Mouse (Mus musculus) cortical plate, adult 2 months (tissue): ENCODE measurements around the gene Ptprn2.

Experiments
- CTCF ChIP-seq: fragments of 200-500 bp; IDR thresholded peaks from 2 replicates; pipeline ENCODE4 v1.5.1; 2011; ENCODE audit warnings: mild to moderate bottlenecking, control low read depth, low read length; ENCODE audit not compliant: insufficient read depth; ENCODE audit errors: extremely low read depth
- POLR2A ChIP-seq: fragments of 200-500 bp; IDR thresholded peaks from 2 replicates; pipeline ENCODE4 v1.6.1; 2011; ENCODE audit warnings: mild to moderate bottlenecking, low read length, control low read depth; ENCODE audit not compliant: insufficient read depth; ENCODE audit errors: extremely low read depth

DNA sequence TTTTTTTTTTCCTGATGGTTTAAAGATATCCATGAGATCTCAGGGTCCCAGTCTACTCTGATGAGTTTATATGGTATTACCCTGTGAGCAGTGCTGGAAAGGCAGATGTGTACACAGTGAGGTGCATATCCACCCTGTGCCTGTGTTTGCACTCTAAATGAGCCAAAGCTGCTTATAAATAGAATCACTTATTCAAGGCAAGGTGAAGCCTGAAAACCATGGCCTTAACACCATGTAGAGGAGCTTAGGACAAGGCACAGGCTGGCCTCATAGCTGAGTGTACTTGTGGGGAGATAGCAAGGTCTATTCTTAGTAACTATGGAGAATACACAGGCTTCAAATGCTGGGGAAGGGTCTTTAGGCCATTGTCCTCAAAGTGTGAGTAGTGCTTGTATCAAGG lies 13.1 kb downstream of the Ptprn2 start:
- TF ChIP-seq CTCF (no peak), POLR2A (no peak)
